Mouse (Mus musculus) adrenal gland, postnatal 10 days (tissue): ENCODE measurements at regions not wholly inside any gene's neighbourhood (a gene's known extent, or its start where the extent isn't known, plus 50 kb on each side); places are given as distances from the start of the nearest gene placed in this dataset.
A peak's percentile ranks its signal among the peaks of the same experiment; 100 is the strongest.

Experiments used
- DNase-seq: peaks from one replicate; pipeline ENCODE4 v3.0.0; 2021; ENCODE audit warnings: mixed read lengths

DNA sequence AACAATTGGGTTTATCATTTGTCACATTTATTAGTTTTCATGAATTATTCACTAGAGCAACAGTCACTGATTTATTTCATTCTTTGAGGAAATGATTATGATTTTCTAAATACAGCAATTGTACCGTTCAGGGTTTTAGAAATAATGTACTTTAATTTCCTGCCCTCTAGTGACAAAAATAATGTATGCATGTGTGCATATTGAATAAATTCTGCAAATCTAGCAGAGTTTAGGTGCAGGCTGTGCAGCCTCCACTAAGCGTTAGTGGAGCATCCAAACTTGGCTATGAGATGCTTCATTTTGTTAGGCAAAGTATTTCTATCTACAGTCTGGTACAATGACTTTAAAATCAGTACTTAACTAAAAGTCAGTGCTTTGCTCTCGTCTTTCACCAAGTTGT, 642.1 kb upstream of the A830018L16Rik start:
- no peak for DNase-seq

DNA sequence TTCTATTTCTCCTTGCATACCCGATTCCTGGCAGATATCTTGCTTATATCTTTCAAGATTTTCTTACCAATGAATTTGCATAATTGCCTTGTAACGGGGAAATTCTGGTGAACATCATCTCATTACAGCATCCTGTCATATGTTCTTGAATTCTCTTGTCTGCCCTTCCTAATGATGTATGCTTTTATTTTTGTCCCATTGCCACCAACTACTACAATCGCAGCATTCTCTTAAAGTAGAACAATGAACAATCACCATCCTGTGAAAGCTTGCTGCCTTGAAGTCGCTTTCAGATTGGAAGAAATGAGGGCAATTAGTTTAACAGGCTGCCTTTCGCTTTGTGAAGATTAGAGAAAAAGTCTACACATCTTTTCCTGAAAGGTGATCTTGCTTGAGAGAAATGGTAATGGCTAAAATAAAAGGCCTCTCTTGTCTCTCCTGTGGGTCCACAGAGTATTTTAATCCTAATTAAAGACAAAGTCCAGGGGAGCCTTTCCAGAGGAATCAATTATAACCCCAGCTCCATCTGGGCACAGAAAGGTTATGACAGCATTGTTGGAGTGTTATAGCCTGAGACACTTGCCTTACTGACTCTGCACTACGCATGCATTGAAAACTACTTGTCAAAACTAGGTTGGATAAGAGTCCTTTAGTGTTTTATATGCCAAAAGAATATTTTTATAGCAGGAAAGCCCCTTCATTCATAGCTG, 619.7 kb upstream of the A830018L16Rik start:
- DNase-seq, result no peak

DNA sequence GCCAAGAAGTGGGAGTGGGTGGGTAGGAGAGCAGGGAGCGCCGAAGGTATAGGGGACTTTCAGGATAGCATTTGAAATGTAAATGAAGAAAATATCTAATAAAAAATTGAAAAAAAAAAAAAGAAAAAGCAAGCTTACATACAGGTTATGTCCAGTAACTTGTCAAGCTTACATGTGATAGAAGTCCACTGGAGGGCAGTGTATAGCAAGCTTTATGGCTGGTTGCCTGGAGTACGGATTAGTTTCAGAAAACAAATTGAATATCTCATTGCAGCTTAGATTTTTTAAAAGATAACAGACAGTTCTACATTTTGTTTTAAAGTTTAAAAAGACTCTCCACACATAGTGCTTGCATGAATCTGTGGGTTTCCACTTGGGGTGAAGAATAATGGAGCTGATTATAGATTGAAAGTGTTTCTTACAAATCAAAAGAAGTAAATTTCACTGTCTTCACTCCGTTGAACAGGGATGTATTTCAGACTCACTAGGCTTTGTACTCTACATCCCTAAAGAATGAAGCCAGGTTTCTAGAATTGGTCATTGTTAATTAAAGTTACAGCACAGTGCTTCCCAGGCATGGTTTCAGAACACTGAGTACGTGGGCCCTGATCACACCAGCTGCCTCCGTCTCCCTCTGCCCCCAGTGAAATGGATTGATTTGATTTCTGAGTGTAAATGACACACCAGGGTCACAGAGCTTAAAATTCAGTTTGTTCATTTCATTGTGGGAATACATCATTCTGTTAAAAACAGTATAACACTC, 578.1 kb upstream of the A830018L16Rik start:
- DNase-seq, result peak; percentile 24

DNA sequence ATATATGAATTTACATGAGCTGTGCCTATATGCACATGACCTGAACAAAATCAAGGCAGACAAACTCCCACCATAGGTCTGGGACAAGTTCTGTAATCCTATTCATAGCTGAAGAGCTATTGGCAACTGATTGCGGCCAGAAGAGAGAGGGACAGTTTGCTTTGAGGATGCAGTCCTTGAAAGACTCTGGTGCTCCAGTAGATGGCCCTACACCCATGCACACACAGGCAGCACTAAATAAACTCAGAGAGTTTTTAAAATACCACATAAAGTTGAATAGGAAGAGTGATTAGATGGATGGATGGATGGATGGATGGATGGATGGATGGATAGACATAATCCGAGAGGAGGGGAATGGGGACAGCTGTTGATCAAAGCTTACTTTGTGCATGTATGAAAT, 576.7 kb upstream of the A830018L16Rik start:
- DNase-seq, result no peak

DNA sequence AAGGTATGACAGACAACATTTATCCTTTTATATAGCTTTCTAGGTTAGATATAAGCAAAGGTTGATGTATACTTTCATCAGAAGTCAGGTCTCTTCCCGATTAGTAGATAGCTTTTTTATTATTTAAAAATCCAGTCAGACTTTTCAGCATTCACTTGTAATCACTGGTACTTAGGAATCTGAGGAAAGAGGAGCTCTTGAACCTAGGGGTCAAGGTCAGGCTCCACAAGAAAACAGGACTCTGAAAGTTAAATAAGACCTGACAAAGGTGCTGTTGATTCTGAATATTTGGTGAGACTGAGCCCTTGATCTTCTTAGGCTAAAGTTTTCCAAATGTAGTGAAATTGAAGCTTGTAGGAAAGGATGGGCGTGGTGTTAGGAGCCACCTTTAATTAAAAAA, 561.0 kb upstream of the A830018L16Rik start:
- no peak for DNase-seq

DNA sequence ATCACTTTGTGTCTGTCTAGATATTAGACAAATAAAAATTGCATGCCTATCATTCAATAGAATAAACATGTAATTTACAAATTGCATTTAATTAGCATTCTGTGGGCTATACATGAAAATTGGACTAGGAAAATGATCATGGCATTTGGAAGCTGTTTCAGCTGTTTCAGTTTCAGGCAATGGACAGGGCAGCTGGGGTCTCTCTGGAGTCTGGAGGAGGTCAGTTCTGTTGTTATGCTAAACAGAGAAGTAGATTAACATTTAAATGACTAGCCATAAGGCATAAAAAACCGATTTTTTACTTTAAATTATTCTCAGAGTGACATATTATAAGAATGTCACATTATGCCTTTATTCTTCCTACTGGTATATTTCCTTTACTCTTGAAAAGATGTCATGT, 559.4 kb upstream of the A830018L16Rik start:
- DNase-seq, result no peak

DNA sequence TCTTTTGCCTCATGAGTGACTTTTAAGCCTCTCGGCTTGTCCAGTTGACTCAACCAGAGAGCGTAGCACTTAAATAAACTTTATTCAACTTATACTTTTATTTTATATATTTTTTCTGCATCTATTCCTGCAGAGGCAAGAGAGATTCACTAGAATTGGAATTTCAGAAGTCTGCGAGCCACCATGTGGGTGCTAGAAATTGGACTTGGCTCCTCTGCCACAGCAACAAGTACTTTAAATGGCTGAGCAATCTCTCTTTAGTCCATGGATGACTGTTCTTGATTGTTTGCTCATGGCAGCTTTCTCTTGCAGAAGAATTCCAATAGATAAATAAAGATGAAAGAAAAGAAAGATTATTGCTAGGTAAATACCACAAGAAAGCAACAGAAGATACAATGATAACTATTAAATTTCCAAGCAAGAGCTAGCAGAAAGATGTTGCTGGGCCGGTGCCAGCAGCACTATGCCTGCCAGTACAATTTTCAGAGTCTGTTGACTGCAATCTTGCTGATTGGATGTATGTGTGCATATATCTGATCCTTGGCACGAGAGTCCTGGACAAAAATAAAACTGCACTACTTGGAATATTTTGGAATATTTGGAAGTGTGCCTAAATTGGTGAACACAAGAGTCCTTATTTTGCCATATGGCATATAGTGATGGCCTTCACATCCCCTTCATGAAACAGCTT, 542.6 kb upstream of the A830018L16Rik start:
- DNase-seq, result no peak

DNA sequence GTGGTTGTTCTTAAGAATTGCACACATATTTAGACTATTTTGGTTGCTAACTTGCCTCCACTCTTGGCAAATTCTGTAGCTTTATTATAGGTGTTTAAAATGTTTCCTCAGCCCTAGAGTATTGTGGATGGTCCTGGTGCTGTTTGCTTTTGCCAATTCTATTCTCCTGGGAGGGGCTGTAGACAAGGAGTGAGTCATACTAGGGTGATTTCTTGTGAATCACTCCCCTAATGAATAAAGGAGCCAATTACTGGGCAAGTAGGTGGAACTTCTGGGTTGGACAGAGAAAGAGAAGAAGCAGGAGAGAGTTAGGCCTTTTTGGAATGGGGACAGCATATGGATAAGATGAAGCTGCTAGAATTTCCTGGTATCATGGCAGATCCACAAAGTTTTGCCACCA, 541.6 kb upstream of the A830018L16Rik start:
- DNase-seq, result no peak

DNA sequence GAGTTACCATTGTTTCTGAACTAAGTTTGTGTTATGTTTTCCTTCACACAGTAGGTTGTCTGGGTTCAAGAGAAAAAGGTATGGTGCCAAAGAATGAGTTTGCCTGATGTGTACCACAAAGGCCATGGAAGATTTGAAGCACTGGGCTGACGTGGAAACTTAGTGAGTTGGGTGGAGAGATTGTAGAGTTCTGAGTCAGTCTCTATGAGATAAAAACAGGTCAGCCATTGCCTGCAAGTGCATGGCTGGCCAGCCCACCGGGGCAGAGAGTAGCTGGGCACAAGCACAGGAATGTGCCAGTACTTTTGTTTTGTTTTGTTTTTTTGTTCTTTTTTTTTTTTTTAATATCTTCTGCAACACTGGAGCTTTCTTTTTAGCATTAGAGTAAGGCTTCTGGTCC, 541.2 kb upstream of the A830018L16Rik start:
- DNase-seq, result no peak

DNA sequence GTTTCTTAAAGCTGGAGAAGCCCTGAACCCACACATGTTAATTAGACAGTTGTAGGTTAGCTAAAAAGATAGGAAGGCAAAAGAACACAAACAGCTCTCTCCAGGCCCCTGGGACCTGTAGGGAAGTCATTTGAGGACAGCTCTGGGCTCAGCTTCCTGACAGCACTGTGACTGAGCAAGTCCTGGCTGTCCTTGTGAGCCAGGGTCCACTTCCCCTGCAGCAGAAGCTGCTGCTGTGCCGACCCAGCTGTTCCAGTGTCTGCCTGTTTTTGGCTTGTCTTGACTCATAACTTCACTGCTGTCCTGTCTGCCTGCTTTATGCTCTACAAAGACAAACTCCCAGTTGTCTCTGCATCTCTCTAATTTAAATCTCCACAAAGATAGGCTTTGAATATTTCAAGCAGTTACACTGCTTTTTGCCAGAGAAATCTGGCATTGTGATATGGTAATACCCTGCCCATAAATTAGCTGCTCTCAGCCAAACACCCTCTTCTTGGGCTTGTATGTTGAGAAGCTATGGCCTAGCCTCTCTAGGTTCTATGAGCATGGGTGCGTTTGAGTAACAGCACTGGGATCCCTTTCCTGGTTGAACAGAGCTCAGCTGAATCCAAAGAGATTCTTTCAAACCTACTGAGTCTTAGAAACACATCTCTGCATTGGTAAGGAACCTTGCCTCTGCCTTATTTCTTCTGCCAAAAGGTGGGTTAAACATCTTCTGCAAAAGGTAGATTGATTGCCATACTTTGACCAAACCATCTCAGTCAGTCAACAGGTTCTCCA, 536.3 kb upstream of the A830018L16Rik start:
- peak; percentile 23 for DNase-seq

DNA sequence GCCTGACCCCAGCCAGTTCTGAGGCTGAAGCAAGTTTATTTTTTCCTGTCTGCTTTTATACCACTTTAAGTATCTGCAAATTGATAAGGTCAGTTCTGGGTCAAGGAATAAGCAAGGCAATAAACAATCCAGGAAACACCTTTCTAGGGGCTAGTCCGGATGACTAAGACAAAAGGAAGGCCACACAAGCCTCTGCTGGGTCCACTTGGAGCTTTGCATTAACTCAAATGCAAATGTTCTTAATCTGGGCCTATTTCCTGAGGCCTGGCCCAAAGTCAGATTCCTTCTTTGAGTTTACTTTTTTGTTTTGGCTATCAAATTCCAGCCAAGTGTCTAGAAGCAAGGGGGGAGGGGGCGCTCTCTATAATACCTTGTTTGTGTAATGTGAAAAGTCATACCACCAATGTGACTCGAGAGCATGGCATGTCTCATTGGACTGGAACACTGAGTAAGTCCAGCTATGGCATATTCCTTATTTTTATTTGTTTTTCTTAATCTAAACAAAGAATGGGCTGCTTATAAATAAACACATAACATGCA, 535.6 kb upstream of the A830018L16Rik start:
- no peak for DNase-seq

DNA sequence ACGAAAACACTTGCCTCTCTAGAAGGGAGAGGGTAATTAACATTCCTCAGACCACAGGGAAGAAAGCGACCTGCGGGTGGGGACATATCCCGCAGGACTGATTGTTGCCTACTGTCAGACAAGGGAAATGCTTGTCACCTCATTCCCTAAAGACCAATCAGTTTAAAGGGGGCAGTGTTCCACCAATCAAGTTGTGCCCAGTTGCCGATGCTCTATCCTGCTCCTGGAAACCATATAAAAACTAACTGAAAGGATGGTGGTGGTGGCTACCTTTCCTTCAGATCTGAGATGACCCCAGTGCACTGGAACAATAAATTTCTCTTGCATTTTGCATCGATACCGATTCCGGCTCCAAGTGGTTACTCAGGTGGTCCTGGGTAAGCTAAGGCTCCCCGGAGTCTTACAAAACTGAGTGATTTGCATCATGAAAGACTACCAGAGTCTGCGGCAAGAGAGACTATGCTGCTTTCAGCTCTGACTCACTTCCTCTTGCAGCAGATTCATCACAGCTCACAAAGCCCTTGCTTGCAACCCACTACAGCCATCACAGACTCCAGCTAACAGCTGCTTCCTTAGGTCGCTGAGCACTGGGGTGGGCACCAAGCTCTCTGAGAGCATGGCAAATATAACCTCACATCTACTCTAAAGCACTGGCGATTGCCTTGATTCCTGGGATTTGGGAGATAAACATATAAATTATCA, 533.7 kb upstream of the A830018L16Rik start:
- no peak for DNase-seq

DNA sequence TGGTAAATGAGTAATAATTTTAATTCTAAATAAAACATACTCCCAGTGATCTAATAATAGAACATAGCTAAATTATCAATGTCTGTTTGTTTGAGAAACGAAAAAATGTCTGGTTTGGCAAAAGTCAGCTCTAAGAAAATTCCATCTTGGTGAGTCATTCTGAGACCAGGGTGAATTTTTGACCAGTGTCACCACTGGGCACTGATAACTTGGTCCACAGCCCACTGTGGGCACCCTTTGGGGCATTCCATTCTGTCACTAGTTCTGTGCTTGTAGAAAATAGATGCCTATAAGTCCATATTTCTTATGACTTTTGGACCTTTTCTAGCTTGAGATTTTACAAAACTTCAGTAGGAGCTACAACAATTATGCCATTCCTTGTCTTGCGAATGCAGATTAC, 515.1 kb upstream of the A830018L16Rik start:
- DNase-seq, result no peak

DNA sequence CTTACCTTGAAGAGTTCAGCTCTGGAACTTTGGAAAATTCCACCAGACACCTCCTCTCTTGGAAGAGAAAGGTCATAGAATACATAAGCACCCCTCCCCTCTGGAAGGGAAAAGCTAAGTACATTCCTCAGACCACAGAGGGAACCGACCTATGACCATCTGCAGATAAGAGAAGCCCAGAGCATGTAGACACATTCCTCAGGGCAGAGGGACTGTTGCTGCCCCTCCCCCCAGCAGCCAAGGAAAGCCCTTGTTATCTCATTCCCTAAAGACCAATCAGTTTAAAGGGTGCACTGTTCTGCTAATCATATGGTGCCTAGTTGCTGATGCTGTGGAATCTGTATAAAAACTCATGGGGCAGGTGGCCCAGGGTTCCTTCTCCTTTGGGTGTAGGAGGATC, 511.2 kb upstream of the A830018L16Rik start:
- DNase-seq, result no peak

DNA sequence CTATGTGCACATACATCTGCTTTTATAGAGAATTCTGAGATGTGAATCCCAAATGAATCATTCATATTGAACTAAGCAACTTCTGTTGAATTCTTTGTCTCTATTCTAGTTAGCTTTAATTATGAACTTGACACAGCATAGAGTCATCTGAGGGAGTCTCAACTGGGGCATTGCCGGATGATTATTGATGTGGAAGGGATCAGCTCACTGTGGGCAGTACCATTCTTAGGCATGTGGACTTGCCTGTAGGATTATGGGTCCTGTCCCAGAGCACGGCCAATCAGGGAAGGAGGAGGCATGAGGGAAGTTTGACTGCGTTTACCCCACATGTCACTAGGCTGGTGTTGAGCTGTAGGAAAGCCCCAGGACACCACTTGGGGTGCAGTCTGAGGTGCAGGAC, 493.9 kb upstream of the A830018L16Rik start:
- no peak for DNase-seq

DNA sequence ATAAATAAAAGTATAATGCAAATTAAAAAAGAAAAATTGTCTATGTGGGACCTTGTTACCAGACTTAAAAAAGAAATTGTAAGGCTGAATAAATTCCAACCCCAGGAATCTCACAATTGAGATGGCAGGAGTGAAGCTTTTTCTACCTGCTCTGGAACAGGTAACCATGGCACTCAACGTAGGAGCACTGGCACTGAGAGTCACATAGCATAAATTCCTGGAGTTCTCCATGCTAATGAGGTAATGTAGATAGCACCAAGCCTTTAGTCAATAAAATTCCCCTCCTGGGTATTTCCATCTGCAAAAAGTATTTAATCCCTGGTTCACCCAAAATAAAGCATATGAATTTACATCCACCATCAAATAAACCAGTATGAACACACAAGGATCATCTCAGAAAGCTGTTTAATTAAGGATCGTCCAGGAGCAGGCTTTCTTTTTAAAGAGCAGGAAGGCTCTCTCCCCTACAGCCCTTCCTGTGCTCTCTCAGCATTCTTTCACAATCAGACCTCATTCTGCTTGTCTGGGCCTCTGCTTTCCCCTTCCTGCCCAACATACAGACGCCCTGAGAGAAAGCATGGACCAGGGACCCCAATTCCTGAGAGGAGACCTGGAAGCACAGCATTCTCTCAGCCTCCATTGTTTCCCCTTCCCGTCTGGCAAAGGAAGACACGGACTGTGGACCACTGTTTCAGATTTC, 481.4 kb upstream of the A830018L16Rik start:
- DNase-seq, result no peak

DNA sequence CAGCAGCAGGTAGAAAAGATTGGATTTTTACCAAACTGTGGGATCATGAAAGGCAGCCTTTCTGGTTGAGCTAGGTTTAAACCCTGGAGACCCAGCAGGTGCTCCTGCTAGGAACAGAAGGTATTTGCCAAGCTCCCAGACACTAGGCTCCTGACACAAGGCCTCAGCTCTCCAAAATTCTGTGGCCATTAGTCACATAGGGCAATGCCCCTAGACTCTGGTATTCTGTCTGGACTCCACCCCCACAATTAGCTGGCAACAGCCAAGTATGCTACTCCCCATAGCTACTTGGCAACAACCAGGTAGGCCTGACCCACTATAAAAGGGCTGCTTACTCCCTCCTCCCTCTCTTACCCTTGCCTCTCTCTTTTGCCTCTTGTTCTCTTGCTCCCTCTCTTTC, 480.7 kb upstream of the A830018L16Rik start:
- DNase-seq, result no peak

DNA sequence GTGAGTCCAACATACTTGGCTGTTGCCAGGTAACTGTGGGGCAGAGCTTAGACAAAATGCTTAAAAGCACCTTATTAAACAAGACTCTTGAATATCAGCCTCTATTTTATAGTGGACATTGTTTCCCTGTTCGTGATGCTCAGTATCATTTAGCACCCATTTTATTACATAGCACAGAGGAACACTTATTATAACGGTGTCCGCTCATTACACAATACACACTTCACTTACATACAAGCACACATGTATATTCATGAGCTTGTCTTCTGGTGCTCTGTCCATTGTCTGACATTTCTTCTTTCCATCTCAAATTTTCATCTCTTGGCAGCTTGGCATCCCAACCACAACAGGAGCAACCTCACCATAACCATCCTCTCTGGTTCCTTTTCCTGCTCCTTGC, 475.5 kb upstream of the A830018L16Rik start:
- DNase-seq, result no peak

DNA sequence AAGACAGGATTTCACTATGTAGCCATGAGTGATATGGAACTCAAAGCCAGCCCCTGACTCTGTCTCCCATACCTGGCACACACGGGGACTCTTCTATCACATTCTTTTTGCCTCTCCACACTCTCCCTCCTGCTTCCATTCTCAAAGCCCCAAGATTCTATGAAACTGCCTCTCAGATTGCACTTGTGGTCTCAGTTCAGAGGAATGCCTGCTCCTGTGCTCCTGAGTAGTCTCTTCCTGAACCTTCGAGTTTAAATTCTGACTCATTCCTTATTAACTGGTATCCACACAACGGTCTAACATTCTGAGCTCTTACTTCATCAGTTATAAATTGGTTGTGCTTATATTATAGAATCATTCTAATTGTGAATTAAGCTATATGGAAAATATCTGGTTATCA, 473.6 kb upstream of the A830018L16Rik start:
- DNase-seq, result no peak

DNA sequence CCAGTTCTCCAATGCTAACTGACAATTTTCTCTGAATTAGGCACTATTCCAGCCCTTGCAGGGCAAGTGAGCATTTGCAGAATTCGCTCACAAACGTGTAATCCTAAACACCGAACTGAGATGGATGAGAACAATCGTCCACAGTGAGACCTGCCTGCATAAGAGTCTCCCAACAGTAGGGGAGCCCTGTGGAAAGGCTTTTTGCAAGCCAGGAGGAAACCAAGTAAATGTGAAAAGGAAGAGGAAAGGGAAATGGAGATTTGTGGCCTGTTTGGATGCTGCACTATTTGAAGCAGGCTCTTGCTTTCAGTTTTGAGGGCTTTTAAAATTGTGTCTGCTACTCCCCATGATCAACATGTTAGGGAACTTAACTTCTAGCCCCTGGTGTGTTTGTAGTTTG, 470.9 kb upstream of the A830018L16Rik start:
- no peak for DNase-seq
